Mouse (Mus musculus) neural tube, embryonic 14.5 days (tissue): Measurements from ENCODE around the gene Raver1. TPM values are rescaled to one million over a fixed set of nuclear protein-coding genes. Genes with fewer than 3 reads are reported as not detected.

ENCODE experiments used
- ATAC-seq: fragments of 200-750 bp; cut with Nextera tagmentation; 2 replicates; pipeline ENCODE4 v1.8.0; 2017; ENCODE audit warnings: low read depth, mild to moderate bottlenecking, moderate TSS enrichment, moderate library complexity
- H3K27ac ChIP-seq: fragments of 300-500 bp; sonication (generic); 2 replicates; pipeline ENCODE4 v1.5.1; 2014; ENCODE audit warnings: low read depth, mild to moderate bottlenecking, control low read depth, low read length, moderate library complexity, mixed read lengths
- H3K27me3 ChIP-seq: fragments of 300-500 bp; sonication (generic); 2 replicates; pipeline ENCODE4 v1.6.1; 2014; ENCODE audit warnings: low read length; ENCODE audit not compliant: control insufficient read depth, insufficient read depth
- H3K36me3 ChIP-seq: fragments of 300-500 bp; sonication (generic); 2 replicates; pipeline ENCODE4 v1.6.1; 2014; ENCODE audit warnings: low read length, mixed read lengths; ENCODE audit not compliant: control insufficient read depth, insufficient read depth
- H3K4me1 ChIP-seq: fragments of 300-500 bp; sonication (generic); 2 replicates; pipeline ENCODE4 v1.6.1; 2014; ENCODE audit warnings: low read length; ENCODE audit not compliant: control insufficient read depth, insufficient read depth
- H3K4me2 ChIP-seq: fragments of 300-500 bp; sonication (generic); 2 replicates; pipeline ENCODE4 v1.6.1; 2014; ENCODE audit warnings: mild to moderate bottlenecking, low read depth, low read length, control low read depth
- H3K4me3 ChIP-seq: fragments of 300-500 bp; sonication (generic); 2 replicates; pipeline ENCODE4 v1.5.1; 2014; ENCODE audit warnings: low read depth, low read length, control low read depth, mixed read lengths
- H3K9ac ChIP-seq: fragments of 300-500 bp; sonication (generic); replicated peaks from 2 replicates; pipeline ENCODE4 v1.6.1; 2014; ENCODE audit warnings: low read depth, mild to moderate bottlenecking, control low read depth, low read length, mixed read lengths
- H3K9me3 ChIP-seq: fragments of 300-500 bp; sonication (generic); 2 replicates; pipeline ENCODE4 v1.6.1; 2016; ENCODE audit warnings: low read length; ENCODE audit not compliant: control insufficient read depth
- WGBS: fragments of 180-500 bp; shearing (Covaris S2); extraction: QIAGEN DNeasy Blood & Tissue Kit; methylation state at CpG from one replicate; pipeline ENCODE4 v1.1.7; 2014; 5-methylcytosine and 5-hydroxymethylcytosine counted together
- polyA plus RNA-seq: library from polyadenylated mRNA; unstranded; fragments of >200 nt; fragmentation: Nextera tagmentation; extraction: Ambion mirVana; gene quantifications from 2 replicates; pipeline ENCODE4 v1.2.1, GENCODE M21; 2014

Gene Raver1
- polyA plus RNA-seq, 1 experiment from 2014 or later: 29.4 TPM

- peaks cover 20% of the 10 kb centered on the region; the same call in 1 of the 2 replicates for H3K4me1 ChIP-seq
- peaks cover 68% of the 10 kb centered on the region for H3K27me3 ChIP-seq
- H3K4me2 ChIP-seq: peak overlapping the region; percentile 57
- WGBS: 2% methylated on average over 22 of the region's 22 CpGs
- H3K36me3 ChIP-seq: no peaks in the 10 kb centered on the region
- peak overlapping the region; percentile 40 for H3K4me3 ChIP-seq
- no peak for ATAC-seq
- 0 out of 2 replicates have a peak overlapping the region, but pooled peaks have one; percentile 46 for H3K9ac ChIP-seq
- H3K27ac ChIP-seq: no peak overlapping the region
- H3K9me3 ChIP-seq: no peaks in the 10 kb centered on the region
Observed at GRCm38 (mm10) chr9:21036666-21037065, 55.1 kb downstream of the Raver1 start.

- peaks cover 71% of the 10 kb centered on the region for H3K27me3 ChIP-seq
- H3K36me3 ChIP-seq: no peaks in the 10 kb centered on the region
- H3K27ac ChIP-seq: no peak overlapping the region
- H3K9ac ChIP-seq: no peak overlapping the region
- no peak for ATAC-seq
- peaks cover 25% of the 10 kb centered on the region for H3K4me1 ChIP-seq
- peak overlapping the region; percentile 57; the same call in 1 of the 2 replicates for H3K4me2 ChIP-seq
- H3K4me3 ChIP-seq: no peak overlapping the region; the same call in 1 of the 2 replicates
- no peaks in the 10 kb centered on the region for H3K9me3 ChIP-seq
- WGBS: 6% methylated on average over 20 of the region's 20 CpGs
Observed at GRCm38 (mm10) chr9:21036161-21036560, 55.6 kb downstream of the Raver1 start.

- Histone ChIP-seq H3K9me3 (no peaks in the 10 kb centered on the region), H3K27ac (no peak overlapping the region), H3K4me2 (no peak overlapping the region), H3K36me3 (no peaks in the 10 kb centered on the region), H3K27me3 (peaks cover 71% of the 10 kb centered on the region), H3K4me3 (no peak overlapping the region), H3K9ac (no peak overlapping the region), H3K4me1 (peaks cover 25% of the 10 kb centered on the region)
- ATAC-seq: no peak
- WGBS: 19% methylated on average over 9 of the region's 9 CpGs
Observed at GRCm38 (mm10) chr9:21035586-21035985, 56.2 kb downstream of the Raver1 start.

- no peaks in the 10 kb centered on the region for H3K36me3 ChIP-seq
- H3K9me3 ChIP-seq: no peaks in the 10 kb centered on the region
- no peak overlapping the region for H3K27ac ChIP-seq
- peaks cover 77% of the 10 kb centered on the region for H3K27me3 ChIP-seq
- 4% methylated on average over 17 of the region's 17 CpGs for WGBS
- H3K4me3 ChIP-seq: no peak overlapping the region
- no peak overlapping the region for H3K4me2 ChIP-seq
- no peak for ATAC-seq
- H3K4me1 ChIP-seq: peaks cover 25% of the 10 kb centered on the region
- no peak overlapping the region for H3K9ac ChIP-seq
Observed at GRCm38 (mm10) chr9:21034481-21035085, 57.2 kb downstream of the Raver1 start.

- WGBS: under 1% methylated on average over 34 of the region's 34 CpGs
- H3K9ac ChIP-seq: no peak overlapping the region
- peaks cover 29% of the 10 kb centered on the region for H3K4me1 ChIP-seq
- H3K9me3 ChIP-seq: no peaks in the 10 kb centered on the region
- H3K4me3 ChIP-seq: peak overlapping the region; percentile 24
- ATAC-seq: no peak
- H3K36me3 ChIP-seq: no peaks in the 10 kb centered on the region
- peaks cover 80% of the 10 kb centered on the region for H3K27me3 ChIP-seq
- H3K27ac ChIP-seq: no peak overlapping the region
- peak overlapping the region; percentile 93 for H3K4me2 ChIP-seq
Observed at GRCm38 (mm10) chr9:21033136-21033535, 58.7 kb downstream of the Raver1 start.

- WGBS: 5% methylated on average over 7 of the region's 7 CpGs
- Histone ChIP-seq H3K9me3 (no peaks in the 10 kb centered on the region), H3K27me3 (peaks cover 75% of the 10 kb centered on the region), H3K4me2 (peak overlapping the region; percentile 93), H3K36me3 (no peaks in the 10 kb centered on the region), H3K4me3 (peak overlapping the region; percentile 43), H3K27ac (no peak overlapping the region), H3K9ac (peak overlapping the region; percentile 44; the same call in 1 of the 2 replicates), H3K4me1 (peaks cover 27% of the 10 kb centered on the region)
- no peak for ATAC-seq
Observed at GRCm38 (mm10) chr9:21032491-21032890, 59.3 kb downstream of the Raver1 start.

GRCm38 (mm10) chr9:21031896-21032351 is 59.9 kb downstream of the Raver1 start, which contains the start of gene Icam5:
Gene Icam5, plus strand, starts transcription at chr9:21032073.
- peak within 1 kb of the TSS; percentile 93 for H3K4me2 ChIP-seq
- H3K27ac ChIP-seq: no peak within 1 kb of the TSS
- under 1% methylated on average over 34 of the region's 35 CpGs for WGBS
- H3K27me3 ChIP-seq: peaks cover 70% of the 10 kb centered on the region
- no peaks in the 10 kb centered on the region for H3K36me3 ChIP-seq
- H3K4me3 ChIP-seq: peak within 1 kb of the TSS; percentile 43
- peak; percentile 10 for ATAC-seq
- peaks cover 23% of the 10 kb centered on the region for H3K4me1 ChIP-seq
- H3K9ac ChIP-seq: peak within 1 kb of the TSS; percentile 44
- no peaks in the 10 kb centered on the region for H3K9me3 ChIP-seq

- Histone ChIP-seq H3K27ac (no peak overlapping the region), H3K4me3 (peak overlapping the region; percentile 43), H3K9ac (peak overlapping the region; percentile 44), H3K36me3 (no peaks in the 10 kb centered on the region), H3K27me3 (peaks cover 64% of the 10 kb centered on the region), H3K9me3 (no peaks in the 10 kb centered on the region), H3K4me2 (peak overlapping the region; percentile 93), H3K4me1 (peaks cover 23% of the 10 kb centered on the region)
- peak; percentile 57 for ATAC-seq
- WGBS: under 1% methylated on average over 36 of the region's 36 CpGs
Observed at GRCm38 (mm10) chr9:21031251-21031895, 60.4 kb downstream of the Raver1 start.

GRCm38 (mm10) chr9:21030781-21031250 is 61.0 kb downstream of the Raver1 start:
- Histone ChIP-seq H3K9ac (no peak overlapping the region), H3K4me1 (peaks cover 23% of the 10 kb centered on the region), H3K9me3 (no peaks in the 10 kb centered on the region), H3K27me3 (peaks cover 59% of the 10 kb centered on the region), H3K27ac (no peak overlapping the region), H3K4me3 (peak overlapping the region; percentile 43), H3K4me2 (peak overlapping the region; percentile 93), H3K36me3 (no peaks in the 10 kb centered on the region)
- under 1% methylated on average over 13 of the region's 13 CpGs for WGBS
- peak; percentile 50; the same call in 1 of the 2 replicates for ATAC-seq
